Mouse (Mus musculus) erythroblast, embryonic 14.5 days (primary cell): ENCODE results near the gene Cphx3. TPM values are rescaled to one million over a fixed set of nuclear protein-coding genes. Genes with fewer than 3 reads are reported as not detected.
"Not testable (repeated sequence)": the region's sequence is repeated elsewhere in the genome, so short reads cannot be mapped to it uniquely, and the experiment has no call there.

Experiments
- H3K27me3 ChIP-seq: 2 replicates; pipeline ENCODE4 v1.6.1; 2012; ENCODE audit warnings: inconsistent platforms; ENCODE audit not compliant: control insufficient read depth
- H3K36me3 ChIP-seq: 2 replicates; pipeline ENCODE4 v1.6.1; 2012; ENCODE audit warnings: mild to moderate bottlenecking, inconsistent platforms; ENCODE audit not compliant: control insufficient read depth
- H3K4me1 ChIP-seq: 2 replicates; pipeline ENCODE4 v1.6.1; 2012; ENCODE audit warnings: inconsistent platforms; ENCODE audit not compliant: control insufficient read depth
- H3K4me3 ChIP-seq: replicated peaks from 2 replicates; pipeline ENCODE3; 2012; ENCODE audit warnings: moderate library complexity, mild to moderate bottlenecking, inconsistent platforms
- H3K9me3 ChIP-seq: 2 replicates; pipeline ENCODE4 v1.6.1; 2012; ENCODE audit warnings: low read length, inconsistent platforms, mixed read lengths; ENCODE audit not compliant: control insufficient read depth
- polyA plus RNA-seq: library from polyadenylated mRNA; stranded (reverse); fragments of >175 nt; gene quantifications from 2 replicates; pipeline ENCODE4 v1.2.3, GENCODE M21; 2012

Gene Cphx3
- polyA plus RNA-seq, 1 experiment = not detected

GRCm38 (mm10) chr14:26118550-26119000 is 36.5 kb downstream of the Cphx3 start:
- H3K4me1 ChIP-seq, H3K36me3 ChIP-seq, H3K4me3 ChIP-seq, H3K27me3 ChIP-seq, H3K9me3 ChIP-seq: not testable (repeated sequence)

- not testable (repeated sequence) for H3K9me3 ChIP-seq, H3K36me3 ChIP-seq, H3K4me3 ChIP-seq, H3K4me1 ChIP-seq, H3K27me3 ChIP-seq
Observed at GRCm38 (mm10) chr14:26119095-26119494, 37.0 kb downstream of the Cphx3 start.

GRCm38 (mm10) chr14:26147095-26147494 is 65.0 kb downstream of the Cphx3 start:
- not testable (repeated sequence) for H3K9me3 ChIP-seq, H3K4me3 ChIP-seq, H3K36me3 ChIP-seq, H3K27me3 ChIP-seq, H3K4me1 ChIP-seq

GRCm38 (mm10) chr14:26156032-26156431 is 73.9 kb downstream of the Cphx3 start:
- not testable (repeated sequence) for H3K27me3 ChIP-seq, H3K4me3 ChIP-seq, H3K36me3 ChIP-seq, H3K4me1 ChIP-seq, H3K9me3 ChIP-seq

- H3K27me3 ChIP-seq, H3K4me1 ChIP-seq, H3K4me3 ChIP-seq, H3K9me3 ChIP-seq, H3K36me3 ChIP-seq: not testable (repeated sequence)
Observed at GRCm38 (mm10) chr14:26161156-26161555, 79.1 kb downstream of the Cphx3 start.

GRCm38 (mm10) chr14:26162423-26162822 is 80.3 kb downstream of the Cphx3 start:
- not testable (repeated sequence) for H3K4me3 ChIP-seq, H3K27me3 ChIP-seq, H3K36me3 ChIP-seq, H3K9me3 ChIP-seq, H3K4me1 ChIP-seq

GRCm38 (mm10) chr14:26165266-26165665 is 83.2 kb downstream of the Cphx3 start:
- not testable (repeated sequence) for H3K27me3 ChIP-seq, H3K36me3 ChIP-seq, H3K4me1 ChIP-seq, H3K9me3 ChIP-seq, H3K4me3 ChIP-seq

GRCm38 (mm10) chr14:26173955-26174354 is 91.9 kb downstream of the Cphx3 start:
- not testable (repeated sequence) for H3K4me1 ChIP-seq, H3K36me3 ChIP-seq, H3K9me3 ChIP-seq, H3K4me3 ChIP-seq, H3K27me3 ChIP-seq

GRCm38 (mm10) chr14:26175028-26175427 is 92.9 kb downstream of the Cphx3 start:
- H3K9me3 ChIP-seq, H3K36me3 ChIP-seq, H3K27me3 ChIP-seq, H3K4me3 ChIP-seq, H3K4me1 ChIP-seq: not testable (repeated sequence)

GRCm38 (mm10) chr14:26181660-26182059 is 99.6 kb downstream of the Cphx3 start:
- not testable (repeated sequence) for H3K36me3 ChIP-seq, H3K4me1 ChIP-seq, H3K27me3 ChIP-seq, H3K4me3 ChIP-seq, H3K9me3 ChIP-seq

- not testable (repeated sequence) for H3K9me3 ChIP-seq, H3K27me3 ChIP-seq, H3K4me1 ChIP-seq, H3K4me3 ChIP-seq, H3K36me3 ChIP-seq
Observed at GRCm38 (mm10) chr14:26182380-26182779, 100.3 kb downstream of the Cphx3 start, which contains the start of gene Plac9b. Gene Plac9b, minus strand, starts transcription at chr14:26182480.

GRCm38 (mm10) chr14:26186638-26187037 is 104.5 kb downstream of the Cphx3 start:
- not testable (repeated sequence) for H3K4me1 ChIP-seq, H3K36me3 ChIP-seq, H3K4me3 ChIP-seq, H3K9me3 ChIP-seq, H3K27me3 ChIP-seq

- not testable (repeated sequence) for H3K9me3 ChIP-seq, H3K4me3 ChIP-seq, H3K4me1 ChIP-seq, H3K36me3 ChIP-seq, H3K27me3 ChIP-seq
Observed at GRCm38 (mm10) chr14:26188361-26188760, 106.3 kb downstream of the Cphx3 start.

GRCm38 (mm10) chr14:26197851-26198250 is 115.8 kb downstream of the Cphx3 start:
- H3K36me3 ChIP-seq, H3K4me1 ChIP-seq: not testable (repeated sequence)

GRCm38 (mm10) chr14:26206197-26206925 is 124.3 kb downstream of the Cphx3 start:
- H3K4me1 ChIP-seq, H3K9me3 ChIP-seq, H3K36me3 ChIP-seq, H3K27me3 ChIP-seq, H3K4me3 ChIP-seq: not testable (repeated sequence)

More at GRCm38 (mm10) chr14:26197851-26198250, 115.8 kb downstream of the Cphx3 start:
- not testable (repeated sequence) for H3K4me3 ChIP-seq, H3K9me3 ChIP-seq, H3K27me3 ChIP-seq
